8 mouse cellular contexts compared by ENCODE assay signal in genomic region chr17:56585171-56585821, GRCm38 (mm10). TPM values are rescaled to one million over a fixed set of nuclear protein-coding genes. Genes with fewer than 3 reads are reported as not detected.
DNase-seq lines count a peak whose midpoint lies in the region; ATAC-seq lines count a peak whose summit lies in the region.

No protein-coding gene starts in this region.

- H3K9ac ChIP-seq in kidney, embryonic 14.5 days (ENCODE audit: low read depth, low read length) = peak overlapping the region; percentile 93

- H3K9me3 ChIP-seq in kidney, embryonic 14.5 days (ENCODE audit: control insufficient read depth, low read length) = no peaks in the 10 kb centered on the region

- H3K36me3 ChIP-seq in kidney, embryonic 14.5 days (ENCODE audit: control insufficient read depth, insufficient read depth, low read length) = peaks cover 71% of the 10 kb centered on the region

- peak overlapping the region; percentile 98 for H3K4me3 ChIP-seq in kidney, embryonic 14.5 days (ENCODE audit: low read length)

- peak; percentile 12 for ATAC-seq in kidney, embryonic 14.5 days (ENCODE audit: low FRiP score, low TSS enrichment)

- DNase-seq in right cerebral cortex, postnatal 14 days = peak; percentile 47
- DNase-seq in right cerebral cortex, postnatal 25 days = no peak
- DNase-seq in c-Kit-positive CD71-positive TER-119-negative erythroid progenitor cells, embryonic 14.5 days (ENCODE audit: low read depth) = peak; percentile 25
- peak; percentile 51 for DNase-seq in gastrocnemius, postnatal 14 days
- DNase-seq in lung, postnatal 14 days = peak; percentile 45
- DNase-seq in ovary, postnatal 10 days (ENCODE audit: low spot score) = peak; percentile 40
- DNase-seq in frontal cortex, postnatal 14 days (ENCODE audit: low spot score in 2 of 2) = no peak

- intact Hi-C loops in gastrocnemius, postnatal 14 days (cut with DNase I; ENCODE audit: low total_unique reads) = no loop called here

- no peaks in the 10 kb centered on the region for H3K27me3 ChIP-seq in kidney, embryonic 14.5 days (ENCODE audit: control insufficient read depth, insufficient read depth, low read length)

- H3K27ac ChIP-seq in kidney, embryonic 14.5 days (ENCODE audit: low read depth, low read length) = peak overlapping the region; percentile 94

- WGBS in kidney, embryonic 14.5 days = under 1% methylated on average over 55 of the region's 61 CpGs

- H3K4me2 ChIP-seq in kidney, embryonic 14.5 days (replicated peaks; ENCODE audit: low read depth, low read length) = peak overlapping the region; percentile 90

- H3K4me1 ChIP-seq in kidney, embryonic 14.5 days (ENCODE audit: control insufficient read depth, insufficient read depth, low read length) = peaks cover 25% of the 10 kb centered on the region

RNA-seq across cellular contexts. Expression of gene Safb, which starts 0.7 kb away (rescaled TPM):
- total RNA-seq in gastrocnemius, postnatal 14 days (2021) = 10 to 100 TPM; 39.4 to 46.2 TPM
- polyA plus RNA-seq in kidney, embryonic 14.5 days (2014; fragmentation: Nextera tagmentation; extraction: Ambion mirVana) = 81.2 and 102 TPM in 2 replicates

RNA-seq across cellular contexts. Expression of gene Safb2, which starts 0.9 kb away (rescaled TPM):
- total RNA-seq in gastrocnemius, postnatal 14 days (2021) = 10 to 100 TPM; 25.1 to 34.9 TPM
- polyA plus RNA-seq in kidney, embryonic 14.5 days (2014; fragmentation: Nextera tagmentation; extraction: Ambion mirVana) = 53.0 and 72.3 TPM in 2 replicates

RNA-seq across cellular contexts. Expression of gene 2410015M20Rik, which starts 24.3 kb away (rescaled TPM):
- 100 to 1,000 TPM; 193 to 194 TPM for total RNA-seq in gastrocnemius, postnatal 14 days (2021)
- 234 and 245 TPM in 2 replicates for polyA plus RNA-seq in kidney, embryonic 14.5 days (2014; fragmentation: Nextera tagmentation; extraction: Ambion mirVana)

RNA-seq across cellular contexts. Expression of gene Rpl36, which starts 27.9 kb away (rescaled TPM):
- total RNA-seq in gastrocnemius, postnatal 14 days (2021) = 100 to 1,000 TPM; 679 to 780 TPM
- polyA plus RNA-seq in kidney, embryonic 14.5 days (2014; fragmentation: Nextera tagmentation; extraction: Ambion mirVana) = 2,148 and 2,776 TPM in 2 replicates

RNA-seq across cellular contexts. Expression of gene Gm20219, which starts 31.1 kb away (rescaled TPM):
- total RNA-seq in gastrocnemius, postnatal 14 days (2021) = under 1 TPM; 0.27 to 0.42 TPM
- polyA plus RNA-seq in kidney, embryonic 14.5 days (2014; fragmentation: Nextera tagmentation; extraction: Ambion mirVana) = 1.6 and 1.8 TPM in 2 replicates

Comparison
In these comparisons a context has a peak if more than half of its experiments do, and no peak if none do; other contexts are left out.
1. DNase-seq: peak in right cerebral cortex, postnatal 14 days (single experiment), c-Kit-positive CD71-positive TER-119-negative erythroid progenitor cells, embryonic 14.5 days (single experiment), gastrocnemius, postnatal 14 days (single experiment), lung, postnatal 14 days (single experiment) and ovary, postnatal 10 days (single experiment); none in right cerebral cortex, postnatal 25 days (single experiment) and frontal cortex, postnatal 14 days (0 of 2).